Mouse (Mus musculus): Measurements from ENCODE around the gene Cacna1c.

Cacna1c gene

DNA sequence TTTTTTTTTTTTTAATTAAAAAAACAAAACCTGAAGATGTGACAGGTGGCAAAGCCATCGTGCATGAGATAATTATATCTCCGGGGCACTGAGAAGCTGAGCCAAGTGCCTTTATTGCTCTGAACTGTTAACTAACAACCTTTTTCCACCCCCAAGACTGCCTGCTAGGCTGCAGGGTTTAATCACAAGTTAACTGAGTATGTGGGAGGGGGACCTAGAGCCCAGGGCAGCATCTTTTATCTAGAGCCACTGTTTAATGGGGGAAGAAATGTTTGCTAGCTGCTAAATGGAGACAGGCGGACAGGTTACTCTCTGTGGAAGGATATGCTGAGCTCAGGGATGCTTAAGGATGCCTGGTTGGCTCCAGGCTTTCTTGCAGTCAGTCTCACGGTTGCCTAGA, 489.2 kb downstream of the Cacna1c start:
- Histone ChIP-seq H3K36me3 (ENCODE audit: control insufficient read depth, insufficient read depth, low read length, poor library complexity, severe bottlenecking) (no peaks in the 10 kb centered on the region), H3K27me3 (ENCODE audit: control insufficient read depth, insufficient read depth, low read length, poor library complexity, severe bottlenecking) (no peaks in the 10 kb centered on the region)
- DNase-seq (ENCODE audit: low read depth, low spot score) = no peak

DNA sequence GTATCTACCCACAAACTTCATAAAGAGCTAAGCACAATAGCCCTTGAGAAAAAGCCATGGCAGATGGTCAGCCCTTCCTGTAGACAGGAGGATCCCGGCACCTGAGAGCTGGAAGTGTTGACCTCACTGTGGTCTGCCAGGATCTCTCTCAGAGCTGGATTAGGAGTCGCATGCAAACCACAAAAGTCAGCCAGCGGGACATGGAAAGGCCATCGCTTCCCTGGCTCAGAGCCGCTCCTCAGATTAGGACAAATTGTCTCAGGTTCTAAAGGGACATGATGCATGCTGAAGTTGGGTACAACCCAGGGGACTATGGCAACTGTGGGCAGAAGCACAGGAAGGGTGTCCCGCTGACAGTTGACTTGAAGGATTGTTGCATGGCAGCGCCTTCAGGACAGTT, 490.4 kb downstream of the Cacna1c start:
- DNase-seq (ENCODE audit: low read depth, low spot score) = no peak
- Histone ChIP-seq H3K27me3 (ENCODE audit: control insufficient read depth, insufficient read depth, low read length, poor library complexity, severe bottlenecking) (no peaks in the 10 kb centered on the region), H3K36me3 (ENCODE audit: control insufficient read depth, insufficient read depth, low read length, poor library complexity, severe bottlenecking) (no peaks in the 10 kb centered on the region)

DNA sequence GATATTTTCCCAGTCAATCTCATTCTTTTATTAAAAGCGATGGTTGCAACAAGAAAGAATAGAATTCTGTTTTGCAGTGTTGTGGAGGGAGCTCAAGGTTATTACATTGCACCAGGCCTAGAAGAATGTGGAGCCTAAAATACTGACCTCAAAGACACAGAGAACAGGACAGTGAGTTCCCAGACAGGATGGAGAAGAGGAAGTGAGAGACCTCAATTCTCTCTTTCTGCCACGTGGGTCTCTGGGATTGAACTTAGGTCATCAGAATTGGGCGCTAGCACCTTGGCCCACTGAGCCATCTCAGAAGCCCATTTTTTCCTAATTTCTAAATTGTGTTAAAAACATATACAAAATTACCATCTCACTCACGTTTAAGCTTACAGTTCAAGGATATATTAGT, 501.6 kb downstream of the Cacna1c start:
- H3K27me3 ChIP-seq (ENCODE audit: control insufficient read depth, insufficient read depth, low read length, poor library complexity, severe bottlenecking) = no peaks in the 10 kb centered on the region
- H3K36me3 ChIP-seq (ENCODE audit: control insufficient read depth, insufficient read depth, low read length, poor library complexity, severe bottlenecking) = no peaks in the 10 kb centered on the region
- DNase-seq (ENCODE audit: low read depth, low spot score) = no peak

DNA sequence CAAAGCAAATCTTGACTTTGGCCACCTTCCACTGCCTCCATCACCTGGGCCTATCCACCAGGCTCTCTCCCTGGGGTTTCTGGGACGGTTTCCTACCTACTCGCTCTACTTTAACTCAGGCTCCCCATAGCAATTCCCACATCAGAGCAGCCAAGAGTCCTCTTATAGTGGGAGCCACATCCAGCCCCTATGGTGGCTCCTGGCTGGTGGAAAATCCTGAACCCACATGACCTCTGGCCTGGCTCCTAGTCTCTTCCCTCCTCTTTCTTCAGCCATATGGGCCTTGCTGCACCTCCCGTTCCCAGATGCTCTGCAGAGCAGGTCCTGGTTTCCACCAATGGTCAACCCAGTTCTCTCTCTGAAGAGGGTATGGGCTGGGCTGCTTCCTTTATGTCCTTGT, 506.8 kb downstream of the Cacna1c start:
- no peak for DNase-seq (ENCODE audit: low read depth, low spot score)
- no peaks in the 10 kb centered on the region for H3K27me3 ChIP-seq (ENCODE audit: control insufficient read depth, insufficient read depth, low read length, poor library complexity, severe bottlenecking)
- H3K36me3 ChIP-seq (ENCODE audit: control insufficient read depth, insufficient read depth, low read length, poor library complexity, severe bottlenecking) = no peaks in the 10 kb centered on the region

DNA sequence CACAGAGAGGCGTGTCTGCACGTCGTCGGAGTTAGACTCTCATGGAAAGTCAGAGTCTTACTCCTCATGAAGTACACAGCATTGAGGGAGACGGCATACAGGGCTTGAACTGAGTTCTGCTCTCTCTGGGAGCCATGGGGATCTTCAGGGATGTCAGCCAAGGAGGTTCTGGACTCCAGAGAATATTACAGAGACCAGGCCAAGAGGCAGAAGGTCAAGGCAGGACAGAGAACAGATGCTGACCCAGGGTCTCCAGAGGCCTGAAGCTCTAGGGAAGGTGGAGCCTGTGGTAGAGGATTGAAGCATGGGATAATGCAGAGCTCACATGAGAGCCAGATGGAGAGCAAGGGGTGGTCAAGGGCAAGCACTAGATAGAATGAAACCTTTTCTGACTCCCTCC, 507.4 kb downstream of the Cacna1c start:
- DNase-seq (ENCODE audit: low read depth, low spot score) = no peak
- Histone ChIP-seq H3K27me3 (ENCODE audit: control insufficient read depth, insufficient read depth, low read length, poor library complexity, severe bottlenecking) (no peaks in the 10 kb centered on the region), H3K36me3 (ENCODE audit: control insufficient read depth, insufficient read depth, low read length, poor library complexity, severe bottlenecking) (no peaks in the 10 kb centered on the region)

GRCm38 (mm10) chr6:118680814-118681213, 515.4 kb downstream of the Cacna1c start:
- no peak for DNase-seq (ENCODE audit: low read depth, low spot score)
- Histone ChIP-seq H3K36me3 (ENCODE audit: control insufficient read depth, insufficient read depth, low read length, poor library complexity, severe bottlenecking) (no peaks in the 10 kb centered on the region), H3K27me3 (ENCODE audit: control insufficient read depth, insufficient read depth, low read length, poor library complexity, severe bottlenecking) (no peaks in the 10 kb centered on the region)

- Histone ChIP-seq H3K36me3 (ENCODE audit: control insufficient read depth, insufficient read depth, low read length, poor library complexity, severe bottlenecking) (no peaks in the 10 kb centered on the region), H3K27me3 (ENCODE audit: control insufficient read depth, insufficient read depth, low read length, poor library complexity, severe bottlenecking) (no peaks in the 10 kb centered on the region)
- DNase-seq (ENCODE audit: low read depth, low spot score) = no peak
Measured at GRCm38 (mm10) chr6:118678031-118678430, 518.2 kb downstream of the Cacna1c start.

GRCm38 (mm10) chr6:118677306-118677705, 518.9 kb downstream of the Cacna1c start:
- no peak for DNase-seq (ENCODE audit: low read depth, low spot score)
- no peaks in the 10 kb centered on the region for H3K27me3 ChIP-seq (ENCODE audit: control insufficient read depth, insufficient read depth, low read length, poor library complexity, severe bottlenecking)
- no peaks in the 10 kb centered on the region for H3K36me3 ChIP-seq (ENCODE audit: control insufficient read depth, insufficient read depth, low read length, poor library complexity, severe bottlenecking)

GRCm38 (mm10) chr6:118674781-118675180, 521.4 kb downstream of the Cacna1c start:
- H3K36me3 ChIP-seq (ENCODE audit: control insufficient read depth, insufficient read depth, low read length, poor library complexity, severe bottlenecking) = no peaks in the 10 kb centered on the region
- no peak for DNase-seq (ENCODE audit: low read depth, low spot score)
- no peaks in the 10 kb centered on the region for H3K27me3 ChIP-seq (ENCODE audit: control insufficient read depth, insufficient read depth, low read length, poor library complexity, severe bottlenecking)

DNA sequence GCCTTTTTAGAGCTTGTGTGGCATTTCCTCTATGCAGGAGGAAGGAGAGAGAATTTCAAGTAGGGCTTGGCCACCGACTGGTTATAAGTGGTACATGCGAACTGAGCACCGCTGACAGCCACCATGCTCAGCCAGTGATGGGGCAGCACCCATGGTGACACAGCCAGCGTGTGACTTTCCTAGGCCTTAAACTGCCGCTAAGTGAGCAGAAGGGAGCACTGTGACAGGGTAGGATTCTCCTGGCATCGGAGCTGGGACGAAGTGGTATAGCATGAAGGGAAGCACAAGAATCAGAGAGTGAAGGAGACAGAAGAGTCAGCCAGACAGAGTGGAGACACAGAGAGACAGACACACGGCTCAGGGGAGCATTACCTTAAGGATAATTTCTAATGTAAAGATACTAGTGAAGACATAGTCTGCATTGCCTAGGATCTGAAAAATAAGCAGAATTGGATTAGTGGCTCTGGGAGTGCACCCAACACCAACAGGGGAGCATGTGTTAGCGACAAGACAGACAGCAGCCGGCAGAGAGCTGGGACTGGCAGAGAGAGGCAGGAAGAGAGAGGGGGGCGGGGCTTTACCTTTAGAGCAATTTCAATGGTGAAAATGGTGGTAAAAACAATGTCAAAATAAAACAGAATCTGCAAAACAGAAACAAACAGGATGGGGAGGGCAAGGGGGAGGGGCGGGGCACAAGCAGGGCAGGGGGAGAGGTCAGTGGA, 522.1 kb downstream of the Cacna1c start:
- Histone ChIP-seq H3K27me3 (ENCODE audit: control insufficient read depth, insufficient read depth, low read length, poor library complexity, severe bottlenecking) (no peaks in the 10 kb centered on the region), H3K36me3 (ENCODE audit: control insufficient read depth, insufficient read depth, low read length, poor library complexity, severe bottlenecking) (no peaks in the 10 kb centered on the region)
- no peak for DNase-seq (ENCODE audit: low read depth, low spot score)

GRCm38 (mm10) chr6:118653331-118653730, 542.9 kb downstream of the Cacna1c start:
- H3K27me3 ChIP-seq (ENCODE audit: control insufficient read depth, insufficient read depth, low read length, poor library complexity, severe bottlenecking) = no peaks in the 10 kb centered on the region
- no peak for DNase-seq (ENCODE audit: low read depth, low spot score)

GRCm38 (mm10) chr6:118649121-118649783, 547.0 kb downstream of the Cacna1c start:
- no peak for DNase-seq (ENCODE audit: low read depth, low spot score)
- Histone ChIP-seq H3K27me3 (ENCODE audit: control insufficient read depth, insufficient read depth, low read length, poor library complexity, severe bottlenecking) (no peaks in the 10 kb centered on the region), H3K36me3 (ENCODE audit: control insufficient read depth, insufficient read depth, low read length, poor library complexity, severe bottlenecking) (no peaks in the 10 kb centered on the region)

More at GRCm38 (mm10) chr6:118653331-118653730, 542.9 kb downstream of the Cacna1c start:
- H3K36me3 ChIP-seq (ENCODE audit: control insufficient read depth, insufficient read depth, low read length, poor library complexity, severe bottlenecking) = no peaks in the 10 kb centered on the region

- Histone ChIP-seq H3K27me3 (ENCODE audit: control insufficient read depth, insufficient read depth, low read length, poor library complexity, severe bottlenecking) (no peaks in the 10 kb centered on the region), H3K36me3 (ENCODE audit: control insufficient read depth, insufficient read depth, low read length, poor library complexity, severe bottlenecking) (no peaks in the 10 kb centered on the region)
- peak; percentile 15 for DNase-seq (ENCODE audit: low read depth, low spot score)
Measured at GRCm38 (mm10) chr6:118646265-118647061, 549.8 kb downstream of the Cacna1c start.

GRCm38 (mm10) chr6:118644866-118645265, 551.4 kb downstream of the Cacna1c start:
- no peaks in the 10 kb centered on the region for H3K27me3 ChIP-seq (ENCODE audit: control insufficient read depth, insufficient read depth, low read length, poor library complexity, severe bottlenecking)
- H3K36me3 ChIP-seq (ENCODE audit: control insufficient read depth, insufficient read depth, low read length, poor library complexity, severe bottlenecking) = no peaks in the 10 kb centered on the region
- no peak for DNase-seq (ENCODE audit: low read depth, low spot score)

GRCm38 (mm10) chr6:118643541-118643940, 552.7 kb downstream of the Cacna1c start:
- DNase-seq (ENCODE audit: low read depth, low spot score) = no peak

More at GRCm38 (mm10) chr6:118643541-118643940, 552.7 kb downstream of the Cacna1c start:
- H3K27me3 ChIP-seq (ENCODE audit: control insufficient read depth, insufficient read depth, low read length, poor library complexity, severe bottlenecking) = no peaks in the 10 kb centered on the region
- H3K36me3 ChIP-seq (ENCODE audit: control insufficient read depth, insufficient read depth, low read length, poor library complexity, severe bottlenecking) = no peaks in the 10 kb centered on the region
